Mouse (Mus musculus): ENCODE data around the gene Gbf1. TPM values are rescaled to one million over a fixed set of nuclear protein-coding genes. Genes with fewer than 3 reads are reported as not detected.

Gene Gbf1
- total RNA-seq, 2 experiments from 2014 or later, result 83.2 to 94.5 TPM

DNA sequence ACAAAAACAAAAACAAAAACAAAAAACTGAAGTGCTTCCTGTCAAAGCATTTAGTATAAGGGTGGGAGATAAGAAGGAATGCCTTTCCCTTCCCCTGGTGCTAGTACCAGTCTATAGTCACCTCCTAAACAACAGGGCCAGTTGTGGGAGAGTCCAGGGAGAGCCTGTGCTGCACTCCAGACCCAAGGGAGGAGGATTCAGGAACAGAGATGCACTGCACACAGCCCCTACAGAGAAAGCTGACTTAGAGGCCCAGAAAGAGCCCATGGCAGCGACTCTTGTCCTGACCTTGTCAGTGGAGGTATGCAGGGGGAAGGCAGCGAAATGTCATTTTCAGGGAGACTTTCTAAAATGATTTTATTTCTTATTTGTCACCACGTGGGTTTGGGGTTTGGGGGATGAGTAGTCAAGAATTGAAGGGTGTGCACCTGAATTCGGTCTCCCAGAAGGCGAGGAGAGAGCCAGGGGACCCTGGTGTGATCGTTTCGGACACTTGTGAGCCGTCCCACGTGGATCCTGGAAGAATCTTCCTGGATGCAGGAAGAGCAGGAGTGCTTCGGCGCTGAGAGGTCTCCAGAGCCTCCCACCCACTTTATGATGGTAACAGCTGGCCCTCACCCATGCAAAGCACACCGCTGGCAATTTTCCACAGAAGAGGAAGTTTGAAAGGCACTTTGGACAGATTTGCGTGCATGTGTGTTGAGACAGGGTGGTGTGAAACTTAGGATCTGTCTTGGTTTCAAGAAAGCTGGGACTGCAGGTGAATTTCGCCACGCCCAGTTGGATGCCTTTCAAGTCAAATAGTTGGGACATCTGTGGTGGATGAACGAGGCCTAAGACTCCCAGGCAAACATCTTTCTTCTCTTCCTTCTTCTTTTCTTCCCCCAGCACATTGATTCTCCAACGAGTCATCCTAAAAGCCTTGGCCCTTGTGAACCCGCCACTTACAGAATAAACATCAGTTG lies 151.2 kb downstream of the Gbf1 start:
- no peak for TF ChIP-seq CTCF (conservative IDR thresholded peaks at IDR 0.05)
- DNase-seq (ENCODE audit: low spot score in 2 of 2), result peak in 1 of 2 experiments; percentile 8
- Histone ChIP-seq H3K4me3 (peak overlapping the region; percentile 79), H3K27ac (peak overlapping the region; percentile 70; the same call in 1 of the 2 replicates)

DNA sequence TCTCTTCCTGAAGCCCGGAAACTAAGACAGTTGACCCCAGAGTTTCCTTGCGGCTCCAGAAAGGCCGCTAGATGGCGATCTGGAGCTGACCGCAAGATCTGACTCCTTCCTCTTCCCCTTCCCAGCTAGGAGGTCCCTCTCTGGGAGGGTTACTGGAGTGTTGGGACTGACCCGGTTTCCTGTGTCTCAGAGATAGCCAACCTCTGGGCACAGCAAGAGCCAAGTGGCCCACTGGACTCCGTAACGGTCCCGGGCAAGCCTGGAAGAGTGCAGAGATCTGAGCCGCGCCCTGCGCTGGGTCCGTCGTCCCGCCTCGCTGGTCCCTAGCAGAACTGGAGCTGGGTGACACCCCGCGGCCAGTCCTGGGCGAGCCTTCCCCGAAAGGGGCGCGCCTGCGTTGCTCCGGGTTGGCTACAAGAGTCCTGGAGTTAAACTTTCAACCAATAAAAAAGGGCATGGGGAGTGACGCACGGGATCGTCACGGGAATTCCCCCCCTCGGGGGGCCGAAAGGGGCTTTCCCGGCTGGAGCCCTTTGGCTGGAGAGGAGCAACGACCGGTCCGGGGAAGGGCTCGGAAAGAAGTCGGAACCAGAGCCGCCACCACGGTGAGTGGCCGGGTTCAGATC lies 152.0 kb downstream of the Gbf1 start, which contains the start of gene Nfkb2:
Nfkb2 (plus strand) TSS at position 105 of the 626 bp plus-strand sequence.
- TF ChIP-seq CTCF (conservative IDR thresholded peaks at IDR 0.05), result peak; percentile 96
- peak within 1 kb of the TSS; percentile 70; the same call in 1 of the 2 replicates for H3K27ac ChIP-seq
- peak; percentile 75 to 83 for DNase-seq (ENCODE audit: low spot score in 2 of 2)
- peak within 1 kb of the TSS; percentile 79 for H3K4me3 ChIP-seq

DNA sequence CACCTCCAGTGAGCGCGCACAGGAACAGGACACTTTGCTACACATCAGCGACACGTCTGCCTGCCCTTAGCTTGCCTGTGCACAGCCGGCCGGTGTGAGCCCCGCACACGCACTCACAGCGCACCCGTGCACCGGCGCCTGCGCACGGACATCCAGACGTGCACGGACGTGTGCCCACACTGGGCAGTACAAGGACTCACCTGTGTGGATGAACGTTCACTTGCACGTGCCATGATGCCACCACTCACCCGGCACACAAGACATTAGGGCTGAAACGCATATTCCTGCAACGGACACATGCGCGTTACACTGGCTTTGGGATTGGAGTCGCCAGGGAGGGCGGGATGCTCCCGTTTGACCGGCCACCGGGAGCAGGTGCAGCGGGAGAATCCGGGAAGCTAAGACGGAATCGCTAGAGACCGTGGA lies 152.6 kb downstream of the Gbf1 start:
- Histone ChIP-seq H3K4me3 (peak overlapping the region; percentile 79), H3K27ac (peak overlapping the region; percentile 70; the same call in 1 of the 2 replicates)
- TF ChIP-seq CTCF (conservative IDR thresholded peaks at IDR 0.05), result no peak
- DNase-seq (ENCODE audit: low spot score in 2 of 2), result peak in 1 of 2 experiments; percentile 10

DNA sequence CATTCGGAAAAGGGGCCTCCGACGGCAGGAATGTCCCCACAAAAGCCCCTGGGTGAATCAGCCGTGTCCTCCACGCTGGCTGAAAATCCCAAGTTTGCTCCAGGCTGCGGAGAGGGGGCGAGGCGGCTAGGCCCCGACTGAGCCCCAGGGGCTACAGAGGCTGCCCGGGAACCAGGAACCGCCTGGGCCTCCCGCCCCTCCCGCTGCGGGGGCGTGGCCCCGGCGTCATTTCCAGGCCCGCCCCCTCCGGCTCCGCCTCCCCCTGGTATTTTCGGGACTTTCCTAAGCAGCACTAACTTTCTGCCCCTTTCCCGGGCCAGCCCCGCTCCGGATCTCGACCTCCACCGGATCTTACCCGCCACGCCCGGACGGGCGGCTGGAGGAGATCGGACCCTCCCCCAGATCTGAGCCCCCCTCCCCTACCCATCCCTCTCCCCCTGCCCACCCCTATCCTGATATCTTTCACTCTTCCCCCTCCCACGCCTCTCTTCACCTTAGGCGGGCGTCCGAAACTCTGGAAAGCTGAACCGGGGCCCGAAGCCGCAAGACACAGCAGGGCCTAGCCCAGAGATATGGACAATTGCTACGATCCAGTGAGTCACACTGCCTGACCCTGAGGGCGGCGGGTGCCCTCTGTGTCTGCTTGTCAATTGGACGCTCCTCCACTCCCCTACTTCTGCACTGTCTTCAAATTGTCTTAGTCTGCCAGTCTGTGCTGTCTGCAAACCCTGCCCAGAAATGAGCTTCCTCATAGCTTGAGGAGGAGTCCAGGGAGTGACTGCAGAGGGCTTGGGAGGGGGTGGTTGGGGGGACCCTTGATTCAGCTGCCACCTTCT lies 153.3 kb downstream of the Gbf1 start:
- peak in 1 of 2 experiments; percentile 81 for DNase-seq (ENCODE audit: low spot score in 2 of 2)
- H3K4me3 ChIP-seq, result peak overlapping the region; percentile 79
- no peak for TF ChIP-seq CTCF (conservative IDR thresholded peaks at IDR 0.05)
- H3K27ac ChIP-seq, result peak overlapping the region; percentile 70; the same call in 1 of the 2 replicates

DNA sequence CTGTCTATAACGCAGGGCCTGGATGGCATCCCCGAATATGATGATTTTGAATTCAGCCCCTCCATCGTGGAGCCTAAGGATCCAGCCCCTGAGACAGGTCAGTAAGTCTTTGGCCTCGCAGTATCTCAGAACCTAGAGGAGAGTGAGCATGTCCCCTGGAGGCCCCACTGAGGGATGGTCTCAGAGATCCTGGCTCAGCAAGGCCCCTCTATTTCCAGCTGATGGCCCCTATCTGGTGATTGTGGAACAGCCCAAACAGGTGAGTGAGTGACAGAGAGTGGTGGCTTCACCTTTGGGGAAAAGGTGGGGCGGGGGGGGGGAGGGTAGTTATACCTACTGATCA lies 153.9 kb downstream of the Gbf1 start:
- H3K4me3 ChIP-seq, result no peak overlapping the region; the same call in 1 of the 2 replicates
- peak in 1 of 2 experiments; percentile 7 for DNase-seq (ENCODE audit: low spot score in 2 of 2)
- no peak for TF ChIP-seq CTCF (conservative IDR thresholded peaks at IDR 0.05)
- H3K27ac ChIP-seq, result 0 out of 2 replicates have a peak overlapping the region, but pooled peaks have one; percentile 70

DNA sequence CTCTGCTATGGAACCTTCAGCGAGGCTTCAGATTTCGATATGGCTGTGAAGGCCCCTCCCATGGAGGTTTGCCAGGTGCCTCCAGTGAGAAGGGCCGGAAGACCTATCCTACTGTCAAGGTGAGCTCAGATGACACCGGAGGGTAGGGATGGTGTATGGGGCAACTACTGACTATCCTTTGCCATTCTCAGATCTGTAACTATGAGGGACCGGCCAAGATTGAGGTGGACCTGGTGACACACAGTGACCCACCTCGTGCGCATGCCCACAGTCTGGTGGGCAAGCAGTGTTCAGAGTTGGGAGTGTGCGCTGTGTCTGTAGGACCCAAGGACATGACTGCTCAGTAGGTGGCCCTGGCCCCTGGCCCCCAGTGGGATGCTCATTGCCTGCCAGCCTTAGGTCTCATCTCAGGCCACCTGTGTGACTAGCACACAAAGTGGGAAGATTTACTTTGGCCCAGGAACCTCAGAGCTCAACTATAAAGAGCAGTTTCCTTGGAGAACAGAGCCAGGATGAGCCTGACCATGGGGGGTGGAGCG lies 154.5 kb downstream of the Gbf1 start:
- peak in 1 of 2 experiments; percentile 8 for DNase-seq (ENCODE audit: low spot score in 2 of 2)
- no peak for TF ChIP-seq CTCF (conservative IDR thresholded peaks at IDR 0.05)

DNA sequence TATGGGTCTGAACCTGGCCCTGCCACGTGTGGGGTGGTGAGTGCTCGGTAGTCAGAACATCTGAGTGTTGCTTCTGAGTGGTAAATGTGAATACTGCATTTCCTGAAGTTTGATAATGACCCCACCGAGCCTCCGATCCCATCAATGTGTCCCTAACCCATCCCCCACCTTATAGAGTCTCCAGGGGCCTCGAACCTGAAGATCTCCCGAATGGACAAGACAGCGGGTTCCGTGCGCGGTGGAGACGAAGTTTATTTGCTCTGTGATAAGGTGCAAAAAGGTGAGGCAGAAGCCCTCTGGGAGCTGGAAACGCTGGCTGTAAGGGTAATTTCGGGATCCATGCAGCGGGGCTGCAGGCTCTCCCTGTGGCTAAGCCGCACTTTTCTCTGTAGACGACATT lies 155.5 kb downstream of the Gbf1 start:
- peak in 1 of 2 experiments; percentile 9 for DNase-seq (ENCODE audit: low spot score in 2 of 2)
- TF ChIP-seq CTCF (conservative IDR thresholded peaks at IDR 0.05), result no peak
- H3K27ac ChIP-seq, result no peak overlapping the region

More for the DNA sequence above, 154.5 kb downstream of the Gbf1 start:
- Histone ChIP-seq H3K27ac (no peak overlapping the region), H3K4me3 (no peak overlapping the region)

DNA sequence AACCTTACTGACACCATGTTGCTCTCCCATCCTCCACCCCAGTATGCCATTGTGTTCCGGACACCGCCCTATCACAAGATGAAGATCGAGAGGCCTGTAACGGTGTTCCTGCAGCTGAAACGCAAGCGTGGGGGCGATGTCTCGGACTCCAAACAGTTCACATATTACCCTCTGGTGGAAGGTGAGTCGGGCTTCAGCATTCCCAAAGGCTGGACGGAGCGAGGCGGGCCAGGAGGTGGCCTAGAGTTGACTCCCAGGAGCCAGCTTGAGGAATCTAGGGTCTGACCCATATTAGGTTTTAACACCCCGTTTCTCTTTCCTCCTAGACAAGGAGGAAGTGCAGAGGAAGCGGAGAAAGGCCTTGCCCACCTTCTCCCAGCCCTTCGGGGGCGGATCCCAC lies 156.0 kb downstream of the Gbf1 start:
- H3K27ac ChIP-seq, result no peak overlapping the region
- peak in 1 of 2 experiments; percentile 9 for DNase-seq (ENCODE audit: low spot score in 2 of 2)
- no peak for TF ChIP-seq CTCF (conservative IDR thresholded peaks at IDR 0.05)
- H3K4me3 ChIP-seq, result peak overlapping the region; percentile 64; the same call in 1 of the 2 replicates

More for the DNA sequence above, 155.5 kb downstream of the Gbf1 start:
- no peak overlapping the region for H3K4me3 ChIP-seq

DNA sequence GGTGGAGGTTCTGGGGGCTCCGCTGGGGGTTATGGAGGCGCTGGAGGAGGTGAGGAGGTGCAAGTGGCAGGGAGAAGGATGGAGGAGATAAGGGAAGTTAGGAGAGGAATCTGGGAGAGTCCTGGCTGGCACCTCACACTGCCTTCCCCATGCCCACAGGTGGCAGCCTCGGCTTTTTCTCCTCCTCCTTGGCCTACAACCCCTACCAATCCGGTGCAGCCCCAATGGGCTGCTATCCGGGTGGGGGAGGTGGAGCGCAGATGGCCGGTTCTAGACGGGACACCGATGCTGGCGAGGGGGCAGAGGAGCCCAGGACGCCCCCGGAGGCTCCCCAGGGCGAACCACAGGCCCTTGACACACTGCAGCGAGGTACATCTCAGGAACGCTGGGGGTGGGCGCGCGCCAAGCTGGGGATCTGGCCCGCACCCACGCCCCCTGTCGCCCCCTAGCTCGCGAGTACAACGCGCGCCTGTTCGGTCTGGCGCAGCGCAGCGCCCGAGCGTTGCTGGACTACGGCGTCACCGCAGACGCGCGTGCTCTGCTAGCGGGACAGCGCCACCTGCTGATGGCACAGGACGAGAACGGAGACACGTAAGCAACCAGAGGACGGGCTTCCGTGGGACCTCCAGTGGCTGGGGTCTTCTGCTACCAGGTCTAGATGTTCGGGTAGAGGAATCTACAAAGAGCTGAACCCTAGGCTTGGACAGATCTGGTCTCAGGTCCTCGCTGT lies 156.6 kb downstream of the Gbf1 start:
- peak overlapping the region; percentile 64 for H3K4me3 ChIP-seq
- peak overlapping the region; percentile 86 for H3K27ac ChIP-seq
- TF ChIP-seq CTCF (conservative IDR thresholded peaks at IDR 0.05), result peak; percentile 98
- DNase-seq (ENCODE audit: low spot score in 2 of 2), result peak; percentile 79 to 87

DNA sequence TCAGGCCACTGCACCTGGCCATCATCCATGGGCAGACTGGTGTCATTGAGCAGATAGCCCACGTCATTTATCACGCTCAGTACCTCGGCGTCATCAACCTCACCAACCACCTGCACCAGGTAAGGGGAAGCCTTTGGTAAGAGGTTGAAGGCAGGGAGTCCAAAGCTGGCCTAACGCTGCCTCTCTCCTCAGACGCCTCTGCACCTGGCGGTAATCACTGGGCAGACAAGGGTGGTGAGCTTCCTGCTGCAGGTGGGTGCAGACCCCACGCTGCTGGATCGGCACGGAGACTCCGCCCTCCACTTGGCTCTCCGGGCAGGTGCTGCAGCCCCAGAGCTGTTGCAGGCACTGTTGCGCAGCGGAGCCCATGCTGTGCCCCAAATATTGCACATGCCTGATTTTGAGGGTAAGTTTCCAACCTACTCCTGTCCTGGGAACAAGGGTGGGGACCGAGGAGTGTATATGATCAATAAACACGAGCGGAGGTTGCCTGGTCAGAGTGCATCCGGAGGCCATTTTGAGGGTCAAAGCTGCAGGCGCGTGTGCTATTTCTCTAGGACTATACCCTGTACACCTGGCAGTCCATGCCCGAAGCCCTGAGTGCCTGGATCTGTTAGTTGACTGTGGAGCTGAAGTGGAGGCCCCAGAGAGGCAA lies 157.5 kb downstream of the Gbf1 start:
- H3K27ac ChIP-seq, result no peak overlapping the region
- DNase-seq (ENCODE audit: low spot score in 2 of 2), result peak in 1 of 2 experiments; percentile 9
- no peak for TF ChIP-seq CTCF (conservative IDR thresholded peaks at IDR 0.05)
- no peak overlapping the region for H3K4me3 ChIP-seq

Measured in layer of hippocampus, adult 2 months (tissue).